In genomic region chr2:33879223-33879622, GRCm38 (mm10) we compare ENCODE assay signal across 12 mouse cellular contexts. TPM values are rescaled to one million over a fixed set of nuclear protein-coding genes. Genes with fewer than 3 reads are reported as not detected.
DNase-seq lines count a peak whose midpoint lies in the region; ATAC-seq and TF ChIP-seq lines count a peak whose summit lies in the region.
"Had no signal": no experiment of that assay in that cellular context is flagged by ENCODE, and none has a peak within 500 bp of the region (broad histone marks: within the 10 kb centered on the region; RNA-seq: fewer than 3 reads in every experiment).

No protein-coding gene starts in this region.

- DNase-seq in lung, postnatal 14 days, result no peak
- DNase-seq in hindbrain, embryonic 14.5 days (ENCODE audit: low spot score), result no peak
- DNase-seq in midbrain, postnatal 0 days (ENCODE audit: low spot score), result no peak
- peak; percentile 72 for DNase-seq in thymus, postnatal 4 days
- DNase-seq in liver, embryonic 11.5 days (ENCODE audit: low spot score), result no peak
- no peak for DNase-seq in kidney, postnatal 14 days
- DNase-seq: cerebellum, adult 9-11 months had no signal

- 73% methylated on average over 2 of the region's 2 CpGs for WGBS in lung, embryonic 15.5 days
- 67% methylated on average over 2 of the region's 2 CpGs for WGBS in hindbrain, embryonic 14.5 days
- 74% methylated on average over 2 of the region's 2 CpGs for WGBS in midbrain, postnatal 0 days
- 82% methylated on average over 2 of the region's 2 CpGs for WGBS in liver, embryonic 11.5 days

- H3K36me3 ChIP-seq in lung, embryonic 15.5 days, result no peaks in the 10 kb centered on the region
- no peaks in the 10 kb centered on the region; the same call in 1 of the 2 replicates for H3K36me3 ChIP-seq in hindbrain, embryonic 14.5 days (replicated peaks; ENCODE audit: control insufficient read depth, insufficient read depth)
- H3K36me3 ChIP-seq in midbrain, postnatal 0 days (ENCODE audit: insufficient read depth, low read length), result peaks cover 3% of the 10 kb centered on the region; the same call in 1 of the 2 replicates
- no peaks in the 10 kb centered on the region; the same call in 1 of the 2 replicates for H3K36me3 ChIP-seq in liver, embryonic 11.5 days (ENCODE audit: control insufficient read depth, insufficient read depth, low read length)

- no peaks in the 10 kb centered on the region for H3K9me3 ChIP-seq in lung, embryonic 15.5 days
- no peaks in the 10 kb centered on the region for H3K9me3 ChIP-seq in hindbrain, embryonic 14.5 days (ENCODE audit: control insufficient read depth, low read length)
- H3K9me3 ChIP-seq in midbrain, postnatal 0 days (ENCODE audit: low read length), result no peaks in the 10 kb centered on the region
- H3K9me3 ChIP-seq in liver, embryonic 11.5 days (ENCODE audit: control insufficient read depth, low read length), result no peaks in the 10 kb centered on the region
- H3K9me3 ChIP-seq: embryonic facial prominence, embryonic 15.5 days; limb, embryonic 12.5 days had no signal

- ATAC-seq in lung, embryonic 15.5 days (ENCODE audit: borderline replicate concordance, extremely low read depth, low FRiP score, low TSS enrichment), result no peak
- ATAC-seq in hindbrain, embryonic 14.5 days (ENCODE audit: low FRiP score), result no peak
- no peak for ATAC-seq in midbrain, postnatal 0 days (ENCODE audit: low FRiP score)
- ATAC-seq in liver, embryonic 11.5 days (replicated peaks; ENCODE audit: low FRiP score), result no peak

- H3K4me2 ChIP-seq in lung, embryonic 15.5 days, result no peak overlapping the region
- no peak overlapping the region for H3K4me2 ChIP-seq in hindbrain, embryonic 14.5 days (replicated peaks)
- H3K4me2 ChIP-seq in midbrain, postnatal 0 days (ENCODE audit: low read depth, low read length, poor library complexity, severe bottlenecking), result no peak overlapping the region
- no peak overlapping the region for H3K4me2 ChIP-seq in liver, embryonic 11.5 days
- H3K4me2 ChIP-seq: embryonic facial prominence, embryonic 15.5 days; heart, embryonic 11.5 days; limb, embryonic 12.5 days had no signal

- H3K4me1 ChIP-seq in lung, embryonic 15.5 days, result peaks cover 57% of the 10 kb centered on the region
- peaks cover 79% of the 10 kb centered on the region for H3K4me1 ChIP-seq in hindbrain, embryonic 14.5 days (replicated peaks; ENCODE audit: control insufficient read depth, insufficient read depth, low read length)
- H3K4me1 ChIP-seq in midbrain, postnatal 0 days (ENCODE audit: insufficient read depth, low read length), result peaks cover 32% of the 10 kb centered on the region
- peaks cover 37% of the 10 kb centered on the region for H3K4me1 ChIP-seq in liver, embryonic 11.5 days (replicated peaks; ENCODE audit: control insufficient read depth, insufficient read depth, low read length)

- no peak for TF ChIP-seq CTCF in midbrain, postnatal 0 days (IDR thresholded peaks at IDR 0.05)

- H3K27ac ChIP-seq in lung, embryonic 15.5 days, result peak overlapping the region; percentile 45; the same call in 1 of the 2 replicates
- H3K27ac ChIP-seq in hindbrain, embryonic 14.5 days, result peak overlapping the region; percentile 98
- H3K27ac ChIP-seq in midbrain, postnatal 0 days (ENCODE audit: low read depth, low read length), result peak overlapping the region; percentile 1; the same call in 1 of the 2 replicates
- no peak overlapping the region for H3K27ac ChIP-seq in liver, embryonic 11.5 days (ENCODE audit: low read depth, low read length)

- H3K4me3 ChIP-seq in lung, embryonic 15.5 days, result no peak overlapping the region
- H3K4me3 ChIP-seq in hindbrain, embryonic 14.5 days (replicated peaks; ENCODE audit: low read length), result no peak overlapping the region
- no peak overlapping the region for H3K4me3 ChIP-seq in midbrain, postnatal 0 days (ENCODE audit: low read depth, low read length)
- H3K4me3 ChIP-seq in liver, embryonic 11.5 days (ENCODE audit: low read depth, low read length), result no peak overlapping the region
- H3K4me3 ChIP-seq: embryonic facial prominence, embryonic 15.5 days; limb, embryonic 12.5 days had no signal

- H3K27me3 ChIP-seq in lung, embryonic 15.5 days, result no peaks in the 10 kb centered on the region
- no peaks in the 10 kb centered on the region for H3K27me3 ChIP-seq in hindbrain, embryonic 14.5 days (ENCODE audit: control insufficient read depth, insufficient read depth, low read length)
- no peaks in the 10 kb centered on the region for H3K27me3 ChIP-seq in midbrain, postnatal 0 days (ENCODE audit: insufficient read depth, low read length)
- no peaks in the 10 kb centered on the region for H3K27me3 ChIP-seq in liver, embryonic 11.5 days (replicated peaks; ENCODE audit: control insufficient read depth, insufficient read depth, low read length)
- H3K27me3 ChIP-seq: CH12.LX; embryonic facial prominence, embryonic 15.5 days; limb, embryonic 12.5 days had no signal

- H3K9ac ChIP-seq in lung, embryonic 15.5 days, result no peak overlapping the region
- H3K9ac ChIP-seq in hindbrain, embryonic 14.5 days, result peak overlapping the region; percentile 2; the same call in 1 of the 2 replicates
- no peak overlapping the region for H3K9ac ChIP-seq in midbrain, postnatal 0 days (replicated peaks; ENCODE audit: low read length, poor library complexity, severe bottlenecking)
- H3K9ac ChIP-seq in liver, embryonic 11.5 days (ENCODE audit: low read depth, low read length), result no peak overlapping the region
- H3K9ac ChIP-seq: embryonic facial prominence, embryonic 15.5 days; limb, embryonic 12.5 days had no signal

RNA-seq across cellular contexts. Expression of gene Mvb12b, which starts 8.5 kb away (rescaled TPM):
- 21.8 and 22.8 TPM in 2 replicates for polyA plus RNA-seq in lung, embryonic 15.5 days (2015; fragmentation: Nextera tagmentation; extraction: Ambion mirVana)
- polyA plus RNA-seq in hindbrain, embryonic 14.5 days (2014; fragmentation: Nextera tagmentation; extraction: Ambion mirVana), result 48.0 and 54.9 TPM in 2 replicates
- total RNA-seq in midbrain, postnatal 0 days (2014; rRNA removed), result 133 and 155 TPM in 2 replicates
- 48.8 and 68.1 TPM in 2 replicates for polyA plus RNA-seq in midbrain, postnatal 0 days (2015; fragmentation: Nextera tagmentation; extraction: Ambion mirVana)
- polyA plus RNA-seq in liver, embryonic 11.5 days (2014; fragmentation: Nextera tagmentation; extraction: Ambion mirVana), result 17.7 and 18.3 TPM in 2 replicates
